Mouse (Mus musculus): Measurements from ENCODE around the gene 1810065E05Rik.

Gene 1810065E05Rik

GRCm38 (mm10) chr11:58420815-58421214 is at the start of gene 1810065E05Rik:
Gene 1810065E05Rik (plus strand): TSS chr11:58421111.
- TF ChIP-seq GATA4 (IDR thresholded peaks at IDR 0.05; ENCODE audit: insufficient replicate concordance, low read length) = no peak

GRCm38 (mm10) chr11:58377273-58377672 is 43.6 kb upstream of the 1810065E05Rik start:
- TF ChIP-seq GATA4 (IDR thresholded peaks at IDR 0.05; ENCODE audit: insufficient replicate concordance, low read length) = no peak

DNA sequence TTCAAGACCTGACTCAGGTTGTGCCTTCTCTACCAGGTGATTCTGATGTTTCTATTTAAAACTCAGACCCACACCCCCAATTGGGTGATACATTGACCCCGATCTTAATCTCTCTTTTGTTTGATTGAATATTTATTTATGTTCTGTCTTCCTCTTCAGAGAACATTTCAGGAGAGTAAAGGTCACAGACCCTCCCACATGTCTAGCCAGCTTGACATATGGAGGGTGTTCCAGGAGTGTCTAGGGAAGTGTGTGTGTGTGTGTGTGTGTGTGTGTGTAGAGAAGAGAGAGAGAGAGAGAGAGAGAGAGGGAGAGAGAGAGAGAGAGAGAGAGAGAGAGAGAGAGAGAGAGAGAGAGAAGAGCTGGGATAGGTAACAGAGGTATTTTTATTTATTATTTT is 43.2 kb upstream of the 1810065E05Rik start:
- no peak for TF ChIP-seq GATA4 (IDR thresholded peaks at IDR 0.05; ENCODE audit: insufficient replicate concordance, low read length)

DNA sequence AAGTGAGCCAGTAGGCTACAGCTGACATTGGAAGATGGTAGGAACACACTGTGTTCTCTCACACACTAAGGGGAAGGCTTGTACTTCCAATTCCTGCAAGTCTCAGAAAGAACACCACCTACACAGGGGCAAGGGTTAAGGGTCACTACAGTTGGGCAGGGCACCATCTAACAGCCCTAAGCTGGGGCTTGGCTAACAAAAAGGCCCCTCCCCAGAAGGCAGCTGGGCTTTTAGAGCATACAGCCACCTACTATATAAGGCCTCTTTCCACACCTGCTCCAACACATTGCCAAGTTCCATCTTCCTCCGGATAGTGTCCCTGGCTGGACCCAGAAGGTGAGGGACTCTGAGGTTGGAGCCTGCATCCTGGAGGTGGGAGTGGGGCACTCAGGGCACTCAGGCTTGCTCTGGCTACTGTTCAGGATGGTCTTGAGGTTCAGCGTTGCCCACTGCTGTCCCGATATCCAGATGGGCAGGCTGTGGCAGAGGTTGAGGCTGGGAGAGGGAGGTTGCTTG is 42.1 kb upstream of the 1810065E05Rik start, which contains the start of gene Lypd8:
Gene Lypd8, plus strand, starts transcription at position 281 of the 516 bp plus-strand sequence.
- no peak for TF ChIP-seq GATA4 (IDR thresholded peaks at IDR 0.05; ENCODE audit: insufficient replicate concordance, low read length)

GRCm38 (mm10) chr11:58379516-58379915 is 41.4 kb upstream of the 1810065E05Rik start:
- no peak for TF ChIP-seq GATA4 (IDR thresholded peaks at IDR 0.05; ENCODE audit: insufficient replicate concordance, low read length)

GRCm38 (mm10) chr11:58382471-58382870 is 38.4 kb upstream of the 1810065E05Rik start:
- TF ChIP-seq GATA4 (IDR thresholded peaks at IDR 0.05; ENCODE audit: insufficient replicate concordance, low read length) = no peak

- TF ChIP-seq GATA4 (IDR thresholded peaks at IDR 0.05; ENCODE audit: insufficient replicate concordance, low read length) = no peak
Observed at GRCm38 (mm10) chr11:58399985-58400645, 20.8 kb upstream of the 1810065E05Rik start.

DNA sequence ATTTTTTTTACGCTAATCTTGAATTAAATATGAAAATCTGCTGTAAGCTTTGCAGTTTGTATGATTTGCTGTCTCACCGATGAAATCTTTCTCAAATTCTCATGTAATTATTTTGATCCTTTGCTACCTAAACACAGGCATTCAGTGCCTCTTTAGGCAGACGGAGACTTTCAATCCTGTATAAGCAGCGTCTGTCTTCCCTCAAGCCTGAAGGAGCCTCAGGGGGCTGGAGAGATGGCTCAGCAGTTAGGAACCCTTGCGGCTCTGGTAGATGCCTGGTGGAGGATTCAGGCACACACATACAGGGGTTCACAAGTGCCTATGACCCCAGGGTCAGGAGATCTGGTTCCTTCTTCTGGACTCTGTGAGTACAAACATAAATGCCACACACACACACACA is 20.3 kb upstream of the 1810065E05Rik start:
- TF ChIP-seq GATA4 (IDR thresholded peaks at IDR 0.05; ENCODE audit: insufficient replicate concordance, low read length) = no peak

DNA sequence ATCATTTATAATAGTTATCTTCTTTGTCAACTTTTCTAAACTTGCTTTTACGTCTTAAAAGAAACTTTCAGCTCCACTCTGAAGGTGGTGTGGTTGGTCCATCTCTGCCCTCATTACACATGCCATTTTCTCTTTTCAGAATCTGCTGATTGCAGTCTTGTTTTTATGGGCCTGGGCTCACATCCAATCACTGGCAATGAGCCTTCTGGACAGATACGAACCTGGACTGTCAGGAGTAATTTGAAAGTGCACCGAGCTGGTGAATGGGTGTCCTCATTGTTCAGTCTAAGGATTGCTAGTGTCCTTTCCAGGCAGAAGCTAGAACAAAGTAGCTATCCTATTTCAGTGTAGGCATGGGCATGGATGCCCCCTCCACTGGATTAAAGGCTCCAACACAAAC is 12.8 kb upstream of the 1810065E05Rik start:
- TF ChIP-seq GATA4 (IDR thresholded peaks at IDR 0.05; ENCODE audit: insufficient replicate concordance, low read length) = no peak

DNA sequence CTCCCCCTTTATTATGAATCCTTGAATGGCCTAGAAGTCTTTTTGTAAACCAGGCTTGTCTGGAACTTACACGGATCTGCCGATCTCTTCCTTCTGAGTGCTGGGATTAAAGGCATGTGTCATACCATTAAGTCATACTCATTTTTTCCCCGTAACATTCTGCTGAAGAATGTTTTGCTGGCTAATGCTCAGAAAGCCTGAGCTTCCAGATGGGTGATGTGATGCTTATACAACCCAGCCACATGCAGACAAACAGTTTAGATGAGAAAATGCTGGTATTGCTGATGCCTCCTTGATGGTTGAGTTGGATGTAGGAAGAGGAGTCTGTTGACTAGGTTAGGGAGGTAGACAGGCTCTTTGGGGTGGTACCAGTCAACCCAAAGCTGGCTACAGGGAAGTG is 2.6 kb upstream of the 1810065E05Rik start:
- TF ChIP-seq GATA4 (IDR thresholded peaks at IDR 0.05; ENCODE audit: insufficient replicate concordance, low read length) = no peak

DNA sequence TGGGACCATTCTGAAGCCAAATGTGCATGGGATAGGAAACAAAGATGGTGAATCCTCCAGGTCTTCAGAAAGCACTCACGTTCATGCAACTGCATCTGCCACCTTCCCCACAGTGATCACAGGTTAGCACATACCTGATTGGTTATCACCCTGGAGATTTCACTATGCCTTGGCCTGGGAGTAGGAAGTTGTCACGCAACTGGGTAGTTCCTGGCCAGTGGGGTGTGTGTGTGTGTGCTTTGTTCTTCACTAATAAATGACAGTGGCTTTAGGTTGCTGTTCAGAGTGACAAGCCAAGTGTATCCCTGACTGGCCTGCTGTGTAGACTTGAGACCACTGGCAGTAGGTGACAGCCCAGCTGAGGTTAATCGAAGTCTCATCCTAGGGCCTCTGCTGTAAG is 11.3 kb downstream of the 1810065E05Rik start, which contains the start of gene Gm12253:
Gene Gm12253, plus strand, starts transcription at position 301 of the 400 bp plus-strand sequence.
- no peak for TF ChIP-seq GATA4 (IDR thresholded peaks at IDR 0.05; ENCODE audit: insufficient replicate concordance, low read length)

DNA sequence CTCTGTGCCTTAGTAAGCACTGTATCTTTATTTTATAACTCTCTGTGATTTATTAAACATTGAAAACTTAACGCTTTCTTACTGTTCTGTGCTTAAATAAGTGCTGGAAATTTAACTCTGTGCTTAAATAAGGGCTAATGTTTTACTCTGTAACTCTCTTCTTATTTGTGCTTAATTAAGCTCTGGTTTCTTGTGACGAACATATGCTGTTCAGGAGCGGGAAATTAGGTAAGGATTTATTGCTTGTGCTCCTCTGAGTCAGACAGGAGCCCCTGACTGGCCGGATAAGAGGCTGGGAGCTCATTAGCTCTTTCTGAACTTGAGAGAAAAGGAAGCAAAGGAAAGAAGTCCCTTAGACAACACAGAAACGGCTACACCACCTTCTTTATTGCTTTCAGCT is 17.0 kb downstream of the 1810065E05Rik start:
- TF ChIP-seq GATA4 (IDR thresholded peaks at IDR 0.05; ENCODE audit: insufficient replicate concordance, low read length) = no peak

DNA sequence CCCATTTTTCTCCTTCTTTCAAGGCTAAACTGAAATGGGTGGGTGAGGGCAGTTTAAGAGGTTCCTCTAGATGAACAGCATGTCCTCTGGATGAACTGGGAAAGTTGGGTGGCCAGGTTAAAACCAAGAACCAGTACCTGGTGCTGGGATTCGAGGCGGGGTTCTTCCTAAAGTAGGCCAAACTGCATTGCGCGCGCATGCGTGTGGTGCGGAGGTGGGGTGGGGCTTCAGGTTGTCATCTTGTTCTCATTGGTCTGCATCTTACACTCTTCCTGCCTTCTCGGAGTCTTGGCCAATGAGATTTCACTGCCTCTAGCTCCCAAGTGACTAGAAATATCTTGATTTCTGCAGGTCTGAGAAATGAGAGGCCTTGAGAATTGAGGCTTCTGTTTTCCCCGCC is 31.8 kb downstream of the 1810065E05Rik start, which contains the start of gene Lypd9:
Gene Lypd9, minus strand, starts transcription at position 165 of the 400 bp plus-strand sequence.
- no peak for TF ChIP-seq GATA4 (IDR thresholded peaks at IDR 0.05; ENCODE audit: insufficient replicate concordance, low read length)

- no peak for TF ChIP-seq GATA4 (IDR thresholded peaks at IDR 0.05; ENCODE audit: insufficient replicate concordance, low read length)
Observed at GRCm38 (mm10) chr11:58453592-58453991, 32.7 kb downstream of the 1810065E05Rik start.

GRCm38 (mm10) chr11:58462170-58462569 is 41.3 kb downstream of the 1810065E05Rik start, which contains the start of gene Olfr30:
Gene Olfr30 (minus strand): TSS chr11:58462270.
- TF ChIP-seq GATA4 (IDR thresholded peaks at IDR 0.05; ENCODE audit: insufficient replicate concordance, low read length) = no peak
